Mouse (Mus musculus): ENCODE results near the gene Trhde. TPM values are rescaled to one million over a fixed set of nuclear protein-coding genes. Genes with fewer than 3 reads are reported as not detected.

Gene Trhde
- polyA plus RNA-seq, 1 experiment from 2014 or later: 0.17 TPM

- Histone ChIP-seq H3K9ac (ENCODE audit: low read length) (no peak overlapping the region), H3K4me2 (ENCODE audit: low read depth, low read length) (no peak overlapping the region), H3K4me1 (ENCODE audit: control insufficient read depth, insufficient read depth, low read length) (no peaks in the 10 kb centered on the region), H3K27ac (ENCODE audit: low read length) (no peak overlapping the region), H3K27me3 (ENCODE audit: control insufficient read depth, insufficient read depth, low read length) (no peaks in the 10 kb centered on the region), H3K4me3 (replicated peaks; ENCODE audit: low read length) (no peak overlapping the region), H3K36me3 (ENCODE audit: control insufficient read depth, insufficient read depth, low read length) (no peaks in the 10 kb centered on the region), H3K9me3 (replicated peaks; ENCODE audit: control insufficient read depth, low read length) (no peaks in the 10 kb centered on the region)
- ATAC-seq (ENCODE audit: insufficient read depth, low FRiP score): no peak
- 48% methylated on average over 7 of the region's 7 CpGs for WGBS
Observed at GRCm38 (mm10) chr10:114405260-114405659, 396.8 kb downstream of the Trhde start.

DNA sequence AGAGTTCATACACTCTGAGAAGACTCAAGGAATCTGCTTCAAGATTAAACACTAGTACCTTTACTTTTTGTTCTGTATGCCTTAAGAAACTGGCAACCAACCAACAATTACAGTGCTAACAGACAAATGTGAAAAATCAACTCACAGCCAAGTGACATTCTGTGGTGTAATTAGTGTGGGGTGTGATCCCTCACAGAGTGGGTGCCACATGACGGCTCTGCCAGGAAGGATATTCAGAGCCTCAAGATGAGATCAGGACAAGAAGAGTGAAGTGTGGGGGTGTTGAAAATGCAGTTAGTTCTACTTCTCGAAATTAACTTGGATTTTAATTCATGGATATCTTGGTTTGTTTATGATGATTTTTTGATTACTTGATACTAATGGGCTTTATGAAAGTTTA lies 398.3 kb downstream of the Trhde start:
- H3K27me3 ChIP-seq (ENCODE audit: control insufficient read depth, insufficient read depth, low read length): no peaks in the 10 kb centered on the region
- H3K4me2 ChIP-seq (ENCODE audit: low read depth, low read length): no peak overlapping the region
- WGBS: 53% methylated on average over 2 of the region's 2 CpGs
- no peak overlapping the region for H3K27ac ChIP-seq (ENCODE audit: low read length)
- no peaks in the 10 kb centered on the region for H3K36me3 ChIP-seq (ENCODE audit: control insufficient read depth, insufficient read depth, low read length)
- H3K9ac ChIP-seq (ENCODE audit: low read length): no peak overlapping the region
- no peak for ATAC-seq (ENCODE audit: insufficient read depth, low FRiP score)
- no peaks in the 10 kb centered on the region for H3K9me3 ChIP-seq (replicated peaks; ENCODE audit: control insufficient read depth, low read length)
- no peak overlapping the region for H3K4me3 ChIP-seq (replicated peaks; ENCODE audit: low read length)
- no peaks in the 10 kb centered on the region for H3K4me1 ChIP-seq (ENCODE audit: control insufficient read depth, insufficient read depth, low read length)

GRCm38 (mm10) chr10:114370804-114371203 lies 431.3 kb downstream of the Trhde start:
- Histone ChIP-seq H3K36me3 (ENCODE audit: control insufficient read depth, insufficient read depth, low read length) (no peaks in the 10 kb centered on the region), H3K4me3 (replicated peaks; ENCODE audit: low read length) (no peak overlapping the region), H3K27ac (ENCODE audit: low read length) (no peak overlapping the region), H3K9me3 (replicated peaks; ENCODE audit: control insufficient read depth, low read length) (no peaks in the 10 kb centered on the region), H3K4me1 (ENCODE audit: control insufficient read depth, insufficient read depth, low read length) (no peaks in the 10 kb centered on the region), H3K4me2 (ENCODE audit: low read depth, low read length) (no peak overlapping the region), H3K9ac (ENCODE audit: low read length) (no peak overlapping the region), H3K27me3 (ENCODE audit: control insufficient read depth, insufficient read depth, low read length) (no peaks in the 10 kb centered on the region)
- no peak for ATAC-seq (ENCODE audit: insufficient read depth, low FRiP score)
- WGBS: 79% methylated on average over 3 of the region's 3 CpGs

DNA sequence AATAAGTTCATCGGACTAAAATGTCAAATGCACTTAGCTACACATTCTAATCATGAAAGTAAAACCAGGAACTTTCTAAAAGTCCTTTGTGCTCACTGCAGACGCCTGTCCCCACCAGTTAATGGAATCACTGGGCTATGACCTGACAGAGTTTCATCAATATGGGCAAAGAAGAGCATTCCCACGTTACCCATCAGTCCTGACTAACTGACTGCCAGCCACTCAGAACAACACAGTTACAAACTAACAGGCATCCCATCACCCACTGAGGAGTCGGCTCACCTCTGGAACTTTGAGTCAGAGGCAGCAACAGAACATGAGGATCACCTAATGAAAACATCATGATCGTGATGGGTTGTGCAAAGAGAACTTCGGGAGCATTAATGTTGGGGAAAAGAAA lies 438.7 kb downstream of the Trhde start:
- WGBS: 76% methylated on average over 6 of the region's 6 CpGs
- no peaks in the 10 kb centered on the region for H3K4me1 ChIP-seq (ENCODE audit: control insufficient read depth, insufficient read depth, low read length)
- ATAC-seq (ENCODE audit: insufficient read depth, low FRiP score): no peak
- H3K27ac ChIP-seq (ENCODE audit: low read length): no peak overlapping the region
- H3K4me3 ChIP-seq (replicated peaks; ENCODE audit: low read length): no peak overlapping the region
- no peaks in the 10 kb centered on the region for H3K27me3 ChIP-seq (ENCODE audit: control insufficient read depth, insufficient read depth, low read length)
- H3K9ac ChIP-seq (ENCODE audit: low read length): no peak overlapping the region
- H3K36me3 ChIP-seq (ENCODE audit: control insufficient read depth, insufficient read depth, low read length): no peaks in the 10 kb centered on the region
- no peaks in the 10 kb centered on the region for H3K9me3 ChIP-seq (replicated peaks; ENCODE audit: control insufficient read depth, low read length)
- no peak overlapping the region for H3K4me2 ChIP-seq (ENCODE audit: low read depth, low read length)

GRCm38 (mm10) chr10:114362631-114363030 lies 439.5 kb downstream of the Trhde start:
- H3K4me2 ChIP-seq (ENCODE audit: low read depth, low read length): no peak overlapping the region
- ATAC-seq (ENCODE audit: insufficient read depth, low FRiP score): no peak
- no peak overlapping the region for H3K27ac ChIP-seq (ENCODE audit: low read length)
- H3K4me1 ChIP-seq (ENCODE audit: control insufficient read depth, insufficient read depth, low read length): no peaks in the 10 kb centered on the region
- H3K9ac ChIP-seq (ENCODE audit: low read length): no peak overlapping the region
- 55% methylated on average over 2 of the region's 2 CpGs for WGBS
- H3K36me3 ChIP-seq (ENCODE audit: control insufficient read depth, insufficient read depth, low read length): no peaks in the 10 kb centered on the region
- H3K9me3 ChIP-seq (replicated peaks; ENCODE audit: control insufficient read depth, low read length): no peaks in the 10 kb centered on the region
- no peaks in the 10 kb centered on the region for H3K27me3 ChIP-seq (ENCODE audit: control insufficient read depth, insufficient read depth, low read length)
- H3K4me3 ChIP-seq (replicated peaks; ENCODE audit: low read length): no peak overlapping the region
